Mouse (Mus musculus): ENCODE measurements around the gene Pacsin2. TPM values are rescaled to one million over a fixed set of nuclear protein-coding genes. Genes with fewer than 3 reads are reported as not detected.

Pacsin2 gene
- polyA plus RNA-seq, 1 experiment from 2014 or later, result 42.5 TPM

- no peaks in the 10 kb centered on the region for H3K9me3 ChIP-seq (ENCODE audit: control insufficient read depth, low read length)
- H3K4me1 ChIP-seq (replicated peaks; ENCODE audit: control insufficient read depth, insufficient read depth), result no peaks in the 10 kb centered on the region
- H3K36me3 ChIP-seq (ENCODE audit: control insufficient read depth, insufficient read depth, low read length), result no peaks in the 10 kb centered on the region; the same call in 1 of the 2 replicates
- no peaks in the 10 kb centered on the region for H3K27me3 ChIP-seq (ENCODE audit: control insufficient read depth, insufficient read depth, low read length)
- WGBS, result 60% methylated on average over 3 of the region's 3 CpGs
- no peak for DNase-seq (ENCODE audit: low spot score)
- no peak overlapping the region for H3K9ac ChIP-seq (ENCODE audit: low read length)
- H3K4me3 ChIP-seq (ENCODE audit: low read depth, low read length), result no peak overlapping the region
- H3K27ac ChIP-seq (replicated peaks), result no peak overlapping the region
- TF ChIP-seq CTCF (IDR thresholded peaks at IDR 0.05; ENCODE audit: low read depth) (peak; percentile 73), EP300 (optimal IDR thresholded peaks at IDR 0.05) (no peak)
- no peak for ATAC-seq (ENCODE audit: low FRiP score, low TSS enrichment)
- no peak overlapping the region for H3K4me2 ChIP-seq (replicated peaks; ENCODE audit: low read depth)
Measured at GRCm38 (mm10) chr15:83500352-83500751, 35.9 kb upstream of the Pacsin2 start.

- 76% methylated on average over 10 of the region's 10 CpGs for WGBS
- ATAC-seq (ENCODE audit: low FRiP score, low TSS enrichment), result peak; percentile 81
- TF ChIP-seq EP300 (optimal IDR thresholded peaks at IDR 0.05) (no peak), CTCF (IDR thresholded peaks at IDR 0.05; ENCODE audit: low read depth) (no peak)
Measured at GRCm38 (mm10) chr15:83499211-83499755, 34.9 kb upstream of the Pacsin2 start.

GRCm38 (mm10) chr15:83497299-83497698 is 32.9 kb upstream of the Pacsin2 start:
- Histone ChIP-seq H3K27ac (replicated peaks) (no peak overlapping the region), H3K4me1 (replicated peaks; ENCODE audit: control insufficient read depth, insufficient read depth) (no peaks in the 10 kb centered on the region), H3K9ac (ENCODE audit: low read length) (no peak overlapping the region), H3K36me3 (ENCODE audit: control insufficient read depth, insufficient read depth, low read length) (no peaks in the 10 kb centered on the region; the same call in 1 of the 2 replicates), H3K4me3 (ENCODE audit: low read depth, low read length) (no peak overlapping the region), H3K27me3 (ENCODE audit: control insufficient read depth, insufficient read depth, low read length) (no peaks in the 10 kb centered on the region), H3K4me2 (replicated peaks; ENCODE audit: low read depth) (no peak overlapping the region), H3K9me3 (ENCODE audit: control insufficient read depth, low read length) (no peaks in the 10 kb centered on the region)
- peak; percentile 33 for TF ChIP-seq CTCF (IDR thresholded peaks at IDR 0.05; ENCODE audit: low read depth)
- no peak for TF ChIP-seq EP300 (optimal IDR thresholded peaks at IDR 0.05)
- ATAC-seq (ENCODE audit: low FRiP score, low TSS enrichment) (no peak), DNase-seq (ENCODE audit: low spot score) (no peak)
- 88% methylated on average over 6 of the region's 6 CpGs for WGBS

More at GRCm38 (mm10) chr15:83499211-83499755, 34.9 kb upstream of the Pacsin2 start:
- Histone ChIP-seq H3K4me2 (replicated peaks; ENCODE audit: low read depth) (no peak overlapping the region), H3K4me1 (replicated peaks; ENCODE audit: control insufficient read depth, insufficient read depth) (no peaks in the 10 kb centered on the region), H3K4me3 (ENCODE audit: low read depth, low read length) (no peak overlapping the region), H3K27ac (replicated peaks) (no peak overlapping the region), H3K9me3 (ENCODE audit: control insufficient read depth, low read length) (no peaks in the 10 kb centered on the region), H3K27me3 (ENCODE audit: control insufficient read depth, insufficient read depth, low read length) (no peaks in the 10 kb centered on the region), H3K9ac (ENCODE audit: low read length) (no peak overlapping the region), H3K36me3 (ENCODE audit: control insufficient read depth, insufficient read depth, low read length) (no peaks in the 10 kb centered on the region; the same call in 1 of the 2 replicates)
- no peak for DNase-seq (ENCODE audit: low spot score)

GRCm38 (mm10) chr15:83495787-83496367 is 31.5 kb upstream of the Pacsin2 start:
- no peak for ATAC-seq (ENCODE audit: low FRiP score, low TSS enrichment)

GRCm38 (mm10) chr15:83495195-83495594 is 30.8 kb upstream of the Pacsin2 start:
- no peaks in the 10 kb centered on the region for H3K4me1 ChIP-seq (replicated peaks; ENCODE audit: control insufficient read depth, insufficient read depth)
- no peaks in the 10 kb centered on the region; the same call in 1 of the 2 replicates for H3K36me3 ChIP-seq (ENCODE audit: control insufficient read depth, insufficient read depth, low read length)
- H3K4me2 ChIP-seq (replicated peaks; ENCODE audit: low read depth), result no peak overlapping the region
- no peak overlapping the region for H3K9ac ChIP-seq (ENCODE audit: low read length)
- WGBS, result 81% methylated on average over 3 of the region's 3 CpGs
- H3K9me3 ChIP-seq (ENCODE audit: control insufficient read depth, low read length), result no peaks in the 10 kb centered on the region
- no peak overlapping the region for H3K4me3 ChIP-seq (ENCODE audit: low read depth, low read length)
- no peak for ATAC-seq (ENCODE audit: low FRiP score, low TSS enrichment)
- no peak for DNase-seq (ENCODE audit: low spot score)
- H3K27me3 ChIP-seq (ENCODE audit: control insufficient read depth, insufficient read depth, low read length), result no peaks in the 10 kb centered on the region
- TF ChIP-seq EP300 (optimal IDR thresholded peaks at IDR 0.05) (no peak), CTCF (IDR thresholded peaks at IDR 0.05; ENCODE audit: low read depth) (no peak)
- no peak overlapping the region for H3K27ac ChIP-seq (replicated peaks)

More at GRCm38 (mm10) chr15:83495787-83496367, 31.5 kb upstream of the Pacsin2 start:
- Histone ChIP-seq H3K4me3 (ENCODE audit: low read depth, low read length) (no peak overlapping the region), H3K9me3 (ENCODE audit: control insufficient read depth, low read length) (no peaks in the 10 kb centered on the region), H3K27ac (replicated peaks) (no peak overlapping the region), H3K9ac (ENCODE audit: low read length) (no peak overlapping the region), H3K4me1 (replicated peaks; ENCODE audit: control insufficient read depth, insufficient read depth) (no peaks in the 10 kb centered on the region), H3K27me3 (ENCODE audit: control insufficient read depth, insufficient read depth, low read length) (no peaks in the 10 kb centered on the region), H3K4me2 (replicated peaks; ENCODE audit: low read depth) (no peak overlapping the region), H3K36me3 (ENCODE audit: control insufficient read depth, insufficient read depth, low read length) (no peaks in the 10 kb centered on the region; the same call in 1 of the 2 replicates)
- TF ChIP-seq EP300 (optimal IDR thresholded peaks at IDR 0.05), result no peak
- no peak for TF ChIP-seq CTCF (IDR thresholded peaks at IDR 0.05; ENCODE audit: low read depth)
- DNase-seq (ENCODE audit: low spot score), result no peak
- WGBS, result 74% methylated on average over 22 of the region's 22 CpGs

GRCm38 (mm10) chr15:83494572-83494920 is 30.1 kb upstream of the Pacsin2 start:
- H3K27ac ChIP-seq (replicated peaks), result no peak overlapping the region
- no peak overlapping the region for H3K4me2 ChIP-seq (replicated peaks; ENCODE audit: low read depth)
- WGBS, result 48% methylated on average over 6 of the region's 6 CpGs
- ATAC-seq (ENCODE audit: low FRiP score, low TSS enrichment), result no peak
- DNase-seq (ENCODE audit: low spot score), result no peak
- TF ChIP-seq CTCF (IDR thresholded peaks at IDR 0.05; ENCODE audit: low read depth), result no peak
- no peaks in the 10 kb centered on the region for H3K4me1 ChIP-seq (replicated peaks; ENCODE audit: control insufficient read depth, insufficient read depth)
- H3K9me3 ChIP-seq (ENCODE audit: control insufficient read depth, low read length), result no peaks in the 10 kb centered on the region
- no peaks in the 10 kb centered on the region; the same call in 1 of the 2 replicates for H3K36me3 ChIP-seq (ENCODE audit: control insufficient read depth, insufficient read depth, low read length)
- no peak overlapping the region for H3K9ac ChIP-seq (ENCODE audit: low read length)
- H3K4me3 ChIP-seq (ENCODE audit: low read depth, low read length), result no peak overlapping the region
- no peaks in the 10 kb centered on the region for H3K27me3 ChIP-seq (ENCODE audit: control insufficient read depth, insufficient read depth, low read length)
